Mouse (Mus musculus) kidney, adult 2 months (tissue): ENCODE measurements around the gene Zfp422. TPM values are rescaled to one million over a fixed set of nuclear protein-coding genes. Genes with fewer than 3 reads are reported as not detected.
"Not testable (repeated sequence)": the region's sequence is repeated elsewhere in the genome, so short reads cannot be mapped to it uniquely, and the experiment has no call there.

Experiments
- DNase-seq: peaks from one replicate; pipeline ENCODE4 v3.0.0; 2021
- H3K27ac ChIP-seq: fragments of 200-500 bp; 2 replicates; pipeline ENCODE4 v1.5.1; 2012; ENCODE audit warnings: low read depth, low read length, control low read depth, inconsistent platforms; ENCODE audit not compliant: insufficient read depth
- H3K27me3 ChIP-seq: fragments of 200-500 bp; replicated peaks from 2 replicates; pipeline ENCODE4 v1.6.1; 2012; ENCODE audit warnings: mild to moderate bottlenecking, moderate library complexity, low read length, inconsistent platforms; ENCODE audit not compliant: control insufficient read depth, insufficient read depth
- H3K36me3 ChIP-seq: fragments of 200-500 bp; 2 replicates; pipeline ENCODE4 v1.6.1; 2012; ENCODE audit warnings: mild to moderate bottlenecking, moderate library complexity, low read length, inconsistent platforms; ENCODE audit not compliant: control insufficient read depth, insufficient read depth
- H3K4me1 ChIP-seq: fragments of 200-500 bp; 2 replicates; pipeline ENCODE4 v1.6.1; 2011; ENCODE audit warnings: low read length; ENCODE audit not compliant: control insufficient read depth, insufficient read depth
- H3K4me3 ChIP-seq: fragments of 200-500 bp; 2 replicates; pipeline ENCODE4 v1.5.1; 2011; ENCODE audit warnings: mild to moderate bottlenecking, low read depth, low read length, control low read depth; ENCODE audit not compliant: insufficient read depth
- CTCF ChIP-seq: fragments of 200-500 bp; conservative IDR thresholded peaks from 2 replicates; pipeline ENCODE4 v1.5.1; 2011; ENCODE audit warnings: low read depth, mild to moderate bottlenecking, control low read depth, low read length, moderate library complexity, mixed read lengths; ENCODE audit not compliant: insufficient read depth, insufficient read length
- POLR2A ChIP-seq: fragments of 200-500 bp; IDR thresholded peaks from one replicate; pipeline ENCODE4 v1.6.1; 2011; ENCODE audit warnings: low read depth, low read length, control low read depth
- WGBS: fragments of 180-500 bp; shearing (Covaris S2); methylation state at CpG from one replicate; pipeline ENCODE4 v1.1.7; 2018; 5-methylcytosine and 5-hydroxymethylcytosine counted together
- polyA plus RNA-seq: library from polyadenylated mRNA; depleted of rRNA; stranded (reverse); fragments of >200 nt; gene quantifications from 2 replicates; pipeline ENCODE4 v1.2.3, GENCODE M21; 2012

Zfp422 gene
- polyA plus RNA-seq, 1 experiment = 22.0 TPM

- no peaks in the 10 kb centered on the region for H3K27me3 ChIP-seq
- 71% methylated on average over 9 of the region's 9 CpGs for WGBS
- peak; percentile 28 for DNase-seq
- no peak for TF ChIP-seq POLR2A
- H3K27ac ChIP-seq = peak overlapping the region; percentile 94; the same call in 1 of the 2 replicates
- H3K4me3 ChIP-seq = no peak overlapping the region
- peaks cover 21% of the 10 kb centered on the region for H3K4me1 ChIP-seq
- no peaks in the 10 kb centered on the region for H3K36me3 ChIP-seq
These were observed 7.9 kb upstream of the Zfp422 start for GRCm38 (mm10) chr6:116636581-116637235.

GRCm38 (mm10) chr6:116635251-116636180, 6.7 kb upstream of the Zfp422 start:
- Histone ChIP-seq H3K27me3 (no peaks in the 10 kb centered on the region), H3K36me3 (no peaks in the 10 kb centered on the region), H3K4me1 (peaks cover 21% of the 10 kb centered on the region), H3K27ac (peak overlapping the region; percentile 94), H3K4me3 (no peak overlapping the region)
- no peak for TF ChIP-seq CTCF
- no peak for TF ChIP-seq POLR2A
- WGBS = 20% methylated on average over 10 of the region's 10 CpGs
- peak; percentile 91 for DNase-seq

- Histone ChIP-seq H3K27ac (no peak overlapping the region), H3K4me3 (no peak overlapping the region), H3K27me3 (no peaks in the 10 kb centered on the region), H3K36me3 (no peaks in the 10 kb centered on the region), H3K4me1 (peaks cover 21% of the 10 kb centered on the region)
- 96% methylated on average over 17 of the region's 17 CpGs for WGBS
- TF ChIP-seq POLR2A (no peak), CTCF (no peak)
- no peak for DNase-seq
These were observed 5.2 kb upstream of the Zfp422 start for GRCm38 (mm10) chr6:116633741-116634695.

GRCm38 (mm10) chr6:116632129-116632528, 3.3 kb upstream of the Zfp422 start:
- H3K36me3 ChIP-seq = no peaks in the 10 kb centered on the region
- H3K27ac ChIP-seq = no peak overlapping the region
- no peak overlapping the region for H3K4me3 ChIP-seq
- 57% methylated on average over 1 of the region's 1 CpGs for WGBS
- peaks cover 21% of the 10 kb centered on the region for H3K4me1 ChIP-seq
- DNase-seq = peak; percentile 92
- TF ChIP-seq POLR2A = no peak
- peak; percentile 90 for TF ChIP-seq CTCF
- H3K27me3 ChIP-seq = no peaks in the 10 kb centered on the region

- Histone ChIP-seq H3K36me3 (no peaks in the 10 kb centered on the region), H3K4me3 (no peak overlapping the region), H3K4me1 (peaks cover under 1% of the 10 kb centered on the region), H3K27ac (no peak overlapping the region), H3K27me3 (no peaks in the 10 kb centered on the region)
- no peak for DNase-seq
- 82% methylated on average over 10 of the region's 10 CpGs for WGBS
- TF ChIP-seq CTCF = no peak
- no peak for TF ChIP-seq POLR2A
These were observed 967 bp upstream of the Zfp422 start for GRCm38 (mm10) chr6:116629766-116630165.

GRCm38 (mm10) chr6:116628095-116628494, 704 bp downstream of the Zfp422 start:
- no peak for TF ChIP-seq CTCF
- WGBS = 10% methylated on average over 9 of the region's 9 CpGs
- Histone ChIP-seq H3K27ac (no peak overlapping the region), H3K4me3 (peak overlapping the region; percentile 74), H3K4me1 (no peaks in the 10 kb centered on the region), H3K27me3 (no peaks in the 10 kb centered on the region), H3K36me3 (no peaks in the 10 kb centered on the region)
- no peak for DNase-seq

- not testable (repeated sequence) for H3K27ac ChIP-seq, H3K27me3 ChIP-seq, H3K36me3 ChIP-seq, H3K4me1 ChIP-seq, DNase-seq, H3K4me3 ChIP-seq
- WGBS = 97% methylated on average over 9 of the region's 9 CpGs
These were observed 2.4 kb downstream of the Zfp422 start for GRCm38 (mm10) chr6:116626417-116626816.
